Mouse (Mus musculus): Measurements from ENCODE around the gene Olfr1394. TPM values are rescaled to one million over a fixed set of nuclear protein-coding genes. Genes with fewer than 3 reads are reported as not detected.

Olfr1394 gene
- polyA plus RNA-seq, 2 experiments: not detected

- WGBS (ENCODE audit: insufficient replicate concordance): 80% methylated on average over 6 of the region's 6 CpGs
- no peaks in the 10 kb centered on the region for H3K36me3 ChIP-seq (replicated peaks; ENCODE audit: control insufficient read depth, insufficient read depth, low read depth)
- no peaks in the 10 kb centered on the region for H3K9me3 ChIP-seq (ENCODE audit: control insufficient read depth, low read length)
- H3K27me3 ChIP-seq (ENCODE audit: control insufficient read depth, insufficient read depth, low read length): no peaks in the 10 kb centered on the region
- H3K27ac ChIP-seq: no peak overlapping the region; the same call in 1 of the 2 replicates
- H3K4me3 ChIP-seq (ENCODE audit: insufficient read depth in 1 of 2, low read depth in 2 of 2, low read length in 2 of 2): peak overlapping the region in 1 of 2 experiments; percentile 88; a peak in 2 of 4 replicates
- H3K9ac ChIP-seq (replicated peaks): no peak overlapping the region
- ATAC-seq (ENCODE audit: insufficient read depth) (no peak), DNase-seq (ENCODE audit: low read depth in 3 of 3, low spot score in 3 of 3) (no peak)
- peaks cover 34 to 42% of the 10 kb centered on the region in 2 experiments for H3K4me1 ChIP-seq (replicated peaks; ENCODE audit: control insufficient read depth in 2 of 2, insufficient read depth in 2 of 2, low read length in 1 of 2)
- peak overlapping the region; percentile 93 for H3K4me2 ChIP-seq (ENCODE audit: low read depth)
- TF ChIP-seq EP300 (IDR thresholded peaks at IDR 0.05; ENCODE audit: low read depth): no peak
Observed at GRCm38 (mm10) chr11:49205080-49205590, 51.0 kb downstream of the Olfr1394 start.

GRCm38 (mm10) chr11:49207495-49207894 is 53.3 kb downstream of the Olfr1394 start:
- H3K27ac ChIP-seq: peak overlapping the region; percentile 36; the same call in 1 of the 2 replicates
- no peak for DNase-seq (ENCODE audit: low read depth in 3 of 3, low spot score in 3 of 3)
- 83% methylated on average over 1 of the region's 1 CpGs for WGBS (ENCODE audit: insufficient replicate concordance)
- H3K4me2 ChIP-seq (ENCODE audit: low read depth): no peak overlapping the region
- peaks cover 35 to 39% of the 10 kb centered on the region in 2 experiments for H3K4me1 ChIP-seq (replicated peaks; ENCODE audit: control insufficient read depth in 2 of 2, insufficient read depth in 2 of 2, low read length in 1 of 2)
- no peak for ATAC-seq (ENCODE audit: insufficient read depth)
- TF ChIP-seq EP300 (IDR thresholded peaks at IDR 0.05; ENCODE audit: low read depth) (no peak), CTCF (IDR thresholded peaks at IDR 0.05; ENCODE audit: low read depth) (no peak)
- H3K36me3 ChIP-seq (replicated peaks; ENCODE audit: control insufficient read depth, insufficient read depth, low read depth): no peaks in the 10 kb centered on the region
- no peaks in the 10 kb centered on the region for H3K9me3 ChIP-seq (ENCODE audit: control insufficient read depth, low read length)
- H3K9ac ChIP-seq (replicated peaks): peak overlapping the region; percentile 23; the same call in 1 of the 2 replicates
- H3K27me3 ChIP-seq (ENCODE audit: control insufficient read depth, insufficient read depth, low read length): no peaks in the 10 kb centered on the region
- no peak overlapping the region for H3K4me3 ChIP-seq (ENCODE audit: insufficient read depth in 1 of 2, low read depth in 2 of 2, low read length in 2 of 2)

Other genes with a start within 250 kb of the Olfr1394 start
- gene Psme2b, start 208.2 kb upstream of the Olfr1394 start, polyA plus RNA-seq (2012; rRNA removed): 0.71 and 1.3 TPM in 2 replicates
- gene Psme2b, start 208.2 kb upstream of the Olfr1394 start, polyA plus RNA-seq (2014; fragmentation: Nextera tagmentation; extraction: Ambion mirVana): 2.8 and 3.1 TPM in 2 replicates
- 0.08 and 0.10 TPM in 2 replicates for gene Olfr56, start 175.5 kb upstream of the Olfr1394 start, polyA plus RNA-seq (2012; rRNA removed)
- not detected in 2 replicates for gene Olfr56, start 175.5 kb upstream of the Olfr1394 start, polyA plus RNA-seq (2014; fragmentation: Nextera tagmentation; extraction: Ambion mirVana)
- gene 9930111J21Rik1, start 175.0 kb upstream of the Olfr1394 start, polyA plus RNA-seq (2012; rRNA removed): 0.22 and 0.24 TPM in 2 replicates
- gene 9930111J21Rik1, start 175.0 kb upstream of the Olfr1394 start, polyA plus RNA-seq (2014; fragmentation: Nextera tagmentation; extraction: Ambion mirVana): 0.61 and 0.64 TPM in 2 replicates
- gene Gm12185, start 162.2 kb upstream of the Olfr1394 start, polyA plus RNA-seq (2012; rRNA removed): 0.01 and 0.02 TPM in 2 replicates
- gene Gm12185, start 162.2 kb upstream of the Olfr1394 start, polyA plus RNA-seq (2014; fragmentation: Nextera tagmentation; extraction: Ambion mirVana): not detected in 2 replicates
- 0.22 and 0.29 TPM in 2 replicates for gene Tgtp1, start 160.2 kb upstream of the Olfr1394 start, polyA plus RNA-seq (2012; rRNA removed)
- 0.43 and 1.7 TPM in 2 replicates for gene Tgtp1, start 160.2 kb upstream of the Olfr1394 start, polyA plus RNA-seq (2014; fragmentation: Nextera tagmentation; extraction: Ambion mirVana)
- gene 9930111J21Rik2, start 103.1 kb upstream of the Olfr1394 start, polyA plus RNA-seq (2012; rRNA removed): 0.34 and 0.56 TPM in 2 replicates
- gene 9930111J21Rik2, start 103.1 kb upstream of the Olfr1394 start, polyA plus RNA-seq (2014; fragmentation: Nextera tagmentation; extraction: Ambion mirVana): 0.51 and 0.57 TPM in 2 replicates
- gene Tgtp2, start 90.2 kb upstream of the Olfr1394 start, polyA plus RNA-seq (2012; rRNA removed): 0.06 and 0.27 TPM in 2 replicates
- 0.35 and 0.51 TPM in 2 replicates for gene Tgtp2, start 90.2 kb upstream of the Olfr1394 start, polyA plus RNA-seq (2014; fragmentation: Nextera tagmentation; extraction: Ambion mirVana)
- 2.4 and 3.2 TPM in 2 replicates for gene Ifi47, start 77.8 kb upstream of the Olfr1394 start, polyA plus RNA-seq (2012; rRNA removed)
- 6.2 and 7.6 TPM in 2 replicates for gene Ifi47, start 77.8 kb upstream of the Olfr1394 start, polyA plus RNA-seq (2014; fragmentation: Nextera tagmentation; extraction: Ambion mirVana)
- gene Olfr1396, start 39.5 kb upstream of the Olfr1394 start, polyA plus RNA-seq (2012; rRNA removed): not detected in 2 replicates
- not detected in 2 replicates for gene Olfr1396, start 39.5 kb upstream of the Olfr1394 start, polyA plus RNA-seq (2014; fragmentation: Nextera tagmentation; extraction: Ambion mirVana)
- not detected in 2 replicates for gene Olfr1395, start 12.1 kb upstream of the Olfr1394 start, polyA plus RNA-seq (2012; rRNA removed)
- not detected in 2 replicates for gene Olfr1395, start 12.1 kb upstream of the Olfr1394 start, polyA plus RNA-seq (2014; fragmentation: Nextera tagmentation; extraction: Ambion mirVana)
- 0.78 and 1.2 TPM in 2 replicates for gene Btnl9, start 32.8 kb downstream of the Olfr1394 start, polyA plus RNA-seq (2012; rRNA removed)
- 0.34 and 0.57 TPM in 2 replicates for gene Btnl9, start 32.8 kb downstream of the Olfr1394 start, polyA plus RNA-seq (2014; fragmentation: Nextera tagmentation; extraction: Ambion mirVana)
- 3.1 and 5.2 TPM in 2 replicates for gene Zfp62, start 48.9 kb downstream of the Olfr1394 start, polyA plus RNA-seq (2012; rRNA removed)
- 10.6 and 11.4 TPM in 2 replicates for gene Zfp62, start 48.9 kb downstream of the Olfr1394 start, polyA plus RNA-seq (2014; fragmentation: Nextera tagmentation; extraction: Ambion mirVana)
- 22.8 and 23.7 TPM in 2 replicates for gene Mgat1, start 89.8 kb downstream of the Olfr1394 start, polyA plus RNA-seq (2012; rRNA removed)
- gene Mgat1, start 89.8 kb downstream of the Olfr1394 start, polyA plus RNA-seq (2014; fragmentation: Nextera tagmentation; extraction: Ambion mirVana): 22.6 and 25.7 TPM in 2 replicates
- 0.03 and 0.08 TPM in 2 replicates for gene Olfr1393, start 123.9 kb downstream of the Olfr1394 start, polyA plus RNA-seq (2012; rRNA removed)
- 0.05 and 0.10 TPM in 2 replicates for gene Olfr1393, start 123.9 kb downstream of the Olfr1394 start, polyA plus RNA-seq (2014; fragmentation: Nextera tagmentation; extraction: Ambion mirVana)
- 0.01 TPM in 2 replicates for gene Olfr1392, start 130.9 kb downstream of the Olfr1394 start, polyA plus RNA-seq (2012; rRNA removed)
- gene Olfr1392, start 130.9 kb downstream of the Olfr1394 start, polyA plus RNA-seq (2014; fragmentation: Nextera tagmentation; extraction: Ambion mirVana): not detected in 2 replicates
- gene Olfr10, start 150.4 kb downstream of the Olfr1394 start, polyA plus RNA-seq (2012; rRNA removed): not detected in 2 replicates
- gene Olfr10, start 150.4 kb downstream of the Olfr1394 start, polyA plus RNA-seq (2014; fragmentation: Nextera tagmentation; extraction: Ambion mirVana): not detected in 2 replicates
- gene Olfr1391, start 168.4 kb downstream of the Olfr1394 start, polyA plus RNA-seq (2012; rRNA removed): not detected in 2 replicates
- gene Olfr1391, start 168.4 kb downstream of the Olfr1394 start, polyA plus RNA-seq (2014; fragmentation: Nextera tagmentation; extraction: Ambion mirVana): not detected in 2 replicates
- not detected in 2 replicates for gene Olfr1390, start 180.8 kb downstream of the Olfr1394 start, polyA plus RNA-seq (2012; rRNA removed)
- not detected in 2 replicates for gene Olfr1390, start 180.8 kb downstream of the Olfr1394 start, polyA plus RNA-seq (2014; fragmentation: Nextera tagmentation; extraction: Ambion mirVana)